Mouse (Mus musculus) heart, embryonic 13.5 days (tissue): ENCODE results near the gene Epp13. TPM values are rescaled to one million over a fixed set of nuclear protein-coding genes. Genes with fewer than 3 reads are reported as not detected.
"Not testable (repeated sequence)": the region's sequence is repeated elsewhere in the genome, so short reads cannot be mapped to it uniquely, and the experiment has no call there.

Source experiments
- ATAC-seq: fragments of 200-750 bp; cut with Nextera tagmentation; 2 replicates; pipeline ENCODE4 v1.8.0; 2017; ENCODE audit warnings: moderate TSS enrichment; ENCODE audit not compliant: insufficient number of reproducible peaks, low FRiP score, low TSS enrichment; ENCODE audit errors: extremely low read depth
- H3K27ac ChIP-seq: fragments of 300-500 bp; sonication (generic); replicated peaks from 2 replicates; pipeline ENCODE4 v1.5.1; 2015; ENCODE audit warnings: moderate library complexity, mild to moderate bottlenecking, inconsistent platforms
- H3K27me3 ChIP-seq: fragments of 300-500 bp; sonication (generic); replicated peaks from 2 replicates; pipeline ENCODE4 v1.6.1; 2015; ENCODE audit warnings: mild to moderate bottlenecking, inconsistent platforms
- H3K36me3 ChIP-seq: fragments of 300-500 bp; sonication (generic); 2 replicates; pipeline ENCODE4 v1.6.1; 2015; ENCODE audit warnings: mild to moderate bottlenecking, inconsistent platforms
- H3K4me1 ChIP-seq: fragments of 300-500 bp; sonication (generic); 2 replicates; pipeline ENCODE4 v1.6.1; 2015; ENCODE audit warnings: inconsistent platforms
- H3K4me2 ChIP-seq: fragments of 300-500 bp; sonication (generic); 2 replicates; pipeline ENCODE4 v1.6.1; 2015; ENCODE audit warnings: inconsistent platforms, mild to moderate bottlenecking, moderate library complexity
- H3K4me3 ChIP-seq: fragments of 300-500 bp; sonication (generic); 2 replicates; pipeline ENCODE4 v1.5.1; 2015; ENCODE audit warnings: moderate library complexity, mild to moderate bottlenecking, inconsistent platforms
- H3K9ac ChIP-seq: fragments of 300-500 bp; sonication (generic); 2 replicates; pipeline ENCODE4 v1.6.1; 2015; ENCODE audit warnings: inconsistent platforms, mild to moderate bottlenecking, moderate library complexity
- H3K9me3 ChIP-seq: fragments of 300-500 bp; sonication (generic); 2 replicates; pipeline ENCODE4 v1.6.1; 2016; ENCODE audit warnings: inconsistent platforms
- WGBS: fragments of 180-500 bp; shearing (Covaris S2); methylation state at CpG from one replicate; pipeline ENCODE4 v1.1.7; 2015; ENCODE audit warnings: mixed read lengths; 5-methylcytosine and 5-hydroxymethylcytosine counted together
- polyA plus RNA-seq: library from polyadenylated mRNA; unstranded; fragments of >200 nt; fragmentation: Nextera tagmentation; extraction: Ambion mirVana; gene quantifications from 2 replicates; pipeline ENCODE4 v1.2.1, GENCODE M21; 2015

The Epp13 gene
- not detected in 2 replicates for polyA plus RNA-seq

DNA sequence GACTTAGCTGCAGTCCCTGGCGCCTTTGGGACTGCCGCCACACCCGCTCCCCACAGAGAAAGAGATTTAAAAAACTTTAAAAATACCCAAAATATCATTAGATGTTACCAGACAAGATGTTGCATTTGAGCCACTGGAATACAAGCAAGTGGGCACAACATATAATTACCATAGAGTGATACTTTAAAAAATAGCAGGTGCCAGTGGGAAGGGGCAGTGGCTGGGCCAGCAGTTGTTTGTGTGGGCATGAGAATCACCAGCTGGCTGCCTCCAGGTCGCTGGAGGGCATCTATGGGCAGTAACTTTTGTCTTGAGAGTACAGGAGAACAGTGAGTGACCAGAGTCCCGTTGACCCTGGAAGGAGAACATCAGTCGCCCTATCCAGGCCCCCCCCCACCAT is at the start of gene Epp13:
Gene Epp13, plus strand, starts transcription at position 301 of the 400 bp plus-strand sequence.
- Histone ChIP-seq H3K27me3 (no peaks in the 10 kb centered on the region), H3K27ac (no peak within 1 kb of the TSS), H3K4me1 (no peaks in the 10 kb centered on the region), H3K4me3 (no peak within 1 kb of the TSS), H3K9me3 (no peaks in the 10 kb centered on the region), H3K9ac (no peak within 1 kb of the TSS), H3K36me3 (no peaks in the 10 kb centered on the region), H3K4me2 (no peak within 1 kb of the TSS)
- WGBS: 69% methylated on average over 6 of the region's 6 CpGs
- no peak for ATAC-seq

DNA sequence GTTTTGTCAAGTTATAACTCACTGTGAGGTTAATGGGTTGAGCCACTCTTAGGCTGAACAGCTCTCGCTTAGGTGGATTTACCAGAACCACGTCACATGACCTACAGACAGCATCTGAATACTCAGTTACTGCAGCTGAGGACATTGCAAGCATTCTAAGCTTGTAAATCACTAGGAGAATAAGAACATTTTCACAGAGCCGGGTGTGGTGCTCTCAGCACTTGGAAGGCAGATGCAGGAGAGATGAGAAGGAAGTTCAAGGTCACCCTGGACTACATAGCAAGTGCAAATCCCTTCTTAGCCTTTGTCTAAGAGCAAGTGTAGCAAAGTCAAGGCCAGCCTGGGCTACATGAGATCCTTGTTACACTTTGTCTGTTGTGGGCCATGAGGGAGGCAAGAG is 48.3 kb upstream of the Epp13 start:
- Histone ChIP-seq H3K27ac (no peak overlapping the region), H3K4me3 (no peak overlapping the region), H3K27me3 (no peaks in the 10 kb centered on the region), H3K4me2 (no peak overlapping the region), H3K36me3 (no peaks in the 10 kb centered on the region), H3K9me3 (0 out of 2 replicates have a peak, but pooled peaks cover 5% of the 10 kb centered on the region), H3K4me1 (no peaks in the 10 kb centered on the region), H3K9ac (no peak overlapping the region)
- ATAC-seq: no peak
- 74% methylated on average over 3 of the region's 3 CpGs for WGBS

DNA sequence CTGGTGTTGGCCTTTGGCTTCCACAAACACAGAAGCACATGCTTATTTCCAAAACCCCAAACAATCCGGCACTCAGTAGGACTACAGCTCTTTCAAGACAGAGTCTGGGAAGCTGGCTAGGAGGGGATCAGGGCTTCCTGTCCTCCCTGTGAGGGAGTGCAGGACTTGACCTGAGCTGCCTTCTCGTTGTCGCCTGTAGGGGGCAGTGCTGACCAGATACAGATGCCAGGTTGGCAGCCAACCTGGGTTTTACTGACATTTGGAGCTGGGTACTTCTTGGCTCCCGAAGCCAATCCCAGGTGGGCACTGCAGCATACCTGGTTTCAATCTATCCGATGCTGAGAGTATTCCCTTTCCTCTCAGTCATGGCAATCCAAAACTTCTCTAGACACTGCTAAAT is 39.4 kb upstream of the Epp13 start:
- no peak overlapping the region for H3K4me2 ChIP-seq
- H3K4me1 ChIP-seq: no peaks in the 10 kb centered on the region
- H3K27ac ChIP-seq: no peak overlapping the region
- H3K36me3 ChIP-seq: no peaks in the 10 kb centered on the region
- no peak overlapping the region for H3K9ac ChIP-seq
- peaks cover 5% of the 10 kb centered on the region; the same call in 1 of the 2 replicates for H3K9me3 ChIP-seq
- WGBS: 41% methylated on average over 5 of the region's 5 CpGs
- H3K27me3 ChIP-seq: no peaks in the 10 kb centered on the region
- H3K4me3 ChIP-seq: no peak overlapping the region
- ATAC-seq: no peak

GRCm38 (mm10) chr7:6214691-6215090 is 37.8 kb upstream of the Epp13 start:
- not testable (repeated sequence) for H3K36me3 ChIP-seq, H3K4me3 ChIP-seq, H3K27ac ChIP-seq, H3K4me2 ChIP-seq, H3K27me3 ChIP-seq, H3K9ac ChIP-seq, H3K9me3 ChIP-seq, H3K4me1 ChIP-seq, ATAC-seq
- WGBS: 65% methylated on average over 4 of the region's 4 CpGs

- no peak overlapping the region for H3K27ac ChIP-seq
- H3K9ac ChIP-seq: no peak overlapping the region
- whole genome bisulfite sequencing: 50% methylated on average over 3 of the region's 3 CpGs
- ATAC-seq: no peak
- H3K9me3 ChIP-seq: no peaks in the 10 kb centered on the region; the same call in 1 of the 2 replicates
- H3K4me3 ChIP-seq: no peak overlapping the region
- no peaks in the 10 kb centered on the region for H3K36me3 ChIP-seq
- H3K4me2 ChIP-seq: no peak overlapping the region
- no peaks in the 10 kb centered on the region for H3K4me1 ChIP-seq
- no peaks in the 10 kb centered on the region for H3K27me3 ChIP-seq
These were observed 32.4 kb upstream of the Epp13 start for GRCm38 (mm10) chr7:6220147-6220546.

GRCm38 (mm10) chr7:6221978-6222377 is 30.5 kb upstream of the Epp13 start, which contains the start of gene Zscan5b:
Gene Zscan5b (plus strand): TSS chr7:6222278.
- no peaks in the 10 kb centered on the region for H3K27me3 ChIP-seq
- H3K9ac ChIP-seq: no peak within 1 kb of the TSS
- H3K36me3 ChIP-seq: no peaks in the 10 kb centered on the region
- WGBS: 86% methylated on average over 12 of the region's 12 CpGs
- H3K9me3 ChIP-seq: no peaks in the 10 kb centered on the region; the same call in 1 of the 2 replicates
- ATAC-seq: no peak
- no peaks in the 10 kb centered on the region for H3K4me1 ChIP-seq
- no peak within 1 kb of the TSS for H3K4me2 ChIP-seq
- H3K4me3 ChIP-seq: no peak within 1 kb of the TSS
- no peak within 1 kb of the TSS for H3K27ac ChIP-seq

- not testable (repeated sequence) for H3K4me2 ChIP-seq, H3K27me3 ChIP-seq, H3K36me3 ChIP-seq, H3K27ac ChIP-seq, H3K4me1 ChIP-seq, H3K4me3 ChIP-seq, ATAC-seq, H3K9ac ChIP-seq
- WGBS: 55% methylated on average over 8 of the region's 8 CpGs
- peaks cover 16% of the 10 kb centered on the region for H3K9me3 ChIP-seq
These were observed 24.0 kb upstream of the Epp13 start for GRCm38 (mm10) chr7:6228491-6228890.

GRCm38 (mm10) chr7:6239787-6240186 is 12.7 kb upstream of the Epp13 start:
- WGBS: 44% methylated on average over 11 of the region's 11 CpGs
- no peak overlapping the region for H3K9ac ChIP-seq

DNA sequence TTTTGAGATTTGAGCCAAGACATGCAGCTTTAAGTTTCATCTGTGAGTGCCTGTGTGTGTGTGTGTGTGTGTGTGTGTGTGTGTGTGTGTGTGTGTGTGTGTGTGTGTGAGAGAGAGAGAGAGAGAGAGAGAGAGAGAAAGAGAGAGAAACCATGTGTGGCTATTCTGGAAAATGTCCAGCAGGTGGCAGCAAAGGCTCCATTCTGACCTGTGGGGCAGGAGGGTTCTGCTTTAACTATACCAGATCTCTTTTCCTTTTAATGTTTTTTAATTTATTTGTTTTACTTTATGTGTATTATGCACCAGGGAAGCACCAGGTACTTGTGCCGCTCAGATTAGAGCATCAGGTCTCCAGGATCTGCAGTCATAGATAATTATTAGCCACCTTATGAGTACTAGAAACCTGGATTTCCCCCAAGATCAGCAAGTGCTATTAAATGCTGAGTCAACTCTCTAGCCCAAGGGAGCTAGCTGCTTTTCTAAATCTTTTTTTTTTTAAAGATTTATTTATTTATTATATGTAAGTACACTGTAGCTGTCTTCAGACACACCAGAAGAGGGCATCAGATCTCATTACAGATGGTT is 11.6 kb upstream of the Epp13 start:
- not testable (repeated sequence) for H3K4me3 ChIP-seq, H3K9me3 ChIP-seq, H3K9ac ChIP-seq, H3K36me3 ChIP-seq, H3K27ac ChIP-seq, H3K4me1 ChIP-seq, H3K4me2 ChIP-seq, ATAC-seq, H3K27me3 ChIP-seq
- WGBS: 6% methylated on average over 1 of the region's 1 CpGs

More at GRCm38 (mm10) chr7:6239787-6240186, 12.7 kb upstream of the Epp13 start:
- no peaks in the 10 kb centered on the region for H3K9me3 ChIP-seq
- H3K4me3 ChIP-seq: no peak overlapping the region
- 0 out of 2 replicates have a peak, but pooled peaks cover 5% of the 10 kb centered on the region for H3K27me3 ChIP-seq
- ATAC-seq: no peak
- H3K36me3 ChIP-seq: no peaks in the 10 kb centered on the region
- H3K4me2 ChIP-seq: no peak overlapping the region
- H3K27ac ChIP-seq: no peak overlapping the region
- no peaks in the 10 kb centered on the region for H3K4me1 ChIP-seq

DNA sequence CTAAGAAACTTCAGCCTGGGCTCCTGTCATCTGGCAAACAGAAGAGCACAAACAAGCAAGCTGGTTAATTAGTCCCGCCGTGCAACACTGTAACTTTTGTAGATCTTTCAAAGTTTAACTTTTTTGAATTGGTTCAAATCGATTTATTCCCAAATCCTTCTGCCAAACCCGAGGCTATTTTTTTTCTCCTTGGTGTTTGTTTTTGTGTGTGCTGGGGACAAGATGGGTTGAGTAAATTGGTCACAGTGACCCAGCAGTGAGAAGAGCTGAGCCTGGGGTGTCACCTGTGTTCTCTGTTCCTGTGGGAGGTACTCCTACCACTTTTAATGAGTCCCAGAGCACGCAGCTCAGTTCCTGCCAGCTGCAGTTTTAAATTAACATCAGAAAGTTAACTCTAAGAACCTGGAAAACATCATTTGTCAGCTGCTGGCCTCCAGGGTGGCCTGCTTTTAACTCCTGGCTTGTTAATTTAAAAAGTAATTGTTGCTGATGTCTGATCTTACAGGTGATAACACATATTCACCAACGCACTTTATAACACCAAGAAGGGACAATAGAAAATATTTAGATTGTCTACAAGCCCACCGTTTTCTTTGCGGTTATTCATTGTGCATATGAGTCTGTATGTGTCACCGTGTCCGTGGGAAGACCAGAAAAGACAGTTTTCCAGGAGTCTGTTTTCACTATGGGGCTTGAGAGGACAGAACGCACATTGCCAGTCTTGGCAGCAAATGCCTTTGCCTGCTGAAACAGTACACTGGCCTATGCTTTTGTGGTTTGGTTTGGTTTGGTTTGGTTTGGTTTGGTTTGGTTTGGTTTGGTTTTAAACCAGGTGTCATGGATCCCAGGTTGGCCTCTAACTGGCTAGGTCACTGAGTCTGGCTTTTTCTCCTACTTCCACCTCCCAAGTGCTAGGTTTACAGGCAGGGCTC is 7.9 kb upstream of the Epp13 start:
- H3K36me3 ChIP-seq: no peaks in the 10 kb centered on the region
- WGBS: 39% methylated on average over 11 of the region's 11 CpGs
- H3K4me1 ChIP-seq: no peaks in the 10 kb centered on the region

DNA sequence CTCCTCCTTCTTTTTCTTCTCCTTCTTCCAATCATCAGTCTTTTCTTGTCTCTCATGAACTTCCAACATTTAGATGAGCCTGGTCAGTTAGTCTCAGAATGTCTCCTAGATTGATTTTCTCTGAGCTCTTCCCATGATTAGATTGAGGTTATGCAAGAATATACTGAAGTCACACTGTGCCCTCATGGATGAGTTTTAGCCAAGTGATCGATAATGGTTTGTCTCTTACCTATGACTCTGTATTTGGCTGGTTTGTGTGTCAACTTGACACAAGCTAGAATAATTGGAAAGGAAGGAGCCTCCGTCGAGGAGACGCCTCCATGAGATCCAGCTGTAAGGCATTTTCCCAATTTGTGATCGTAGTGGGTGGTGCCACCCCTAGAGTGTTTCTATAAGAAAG is 1.9 kb downstream of the Epp13 start:
- Histone ChIP-seq H3K27me3 (no peaks in the 10 kb centered on the region), H3K9ac (no peak overlapping the region), H3K4me1 (no peaks in the 10 kb centered on the region), H3K27ac (no peak overlapping the region), H3K9me3 (no peaks in the 10 kb centered on the region), H3K4me3 (no peak overlapping the region), H3K4me2 (no peak overlapping the region), H3K36me3 (no peaks in the 10 kb centered on the region)
- 85% methylated on average over 5 of the region's 5 CpGs for WGBS
- ATAC-seq: no peak

More for the DNA sequence above, 7.9 kb upstream of the Epp13 start:
- H3K27ac ChIP-seq: no peak overlapping the region
- no peak overlapping the region for H3K4me2 ChIP-seq
- no peak for ATAC-seq
- H3K9me3 ChIP-seq: no peaks in the 10 kb centered on the region
- 0 out of 2 replicates have a peak, but pooled peaks cover 3% of the 10 kb centered on the region for H3K27me3 ChIP-seq
- no peak overlapping the region for H3K9ac ChIP-seq
- H3K4me3 ChIP-seq: no peak overlapping the region
